Mouse (Mus musculus) thymus, adult 2 months (tissue): ENCODE results near the gene Ctnnbl1.

Source experiments
- CTCF ChIP-seq: fragments of 200-500 bp; IDR thresholded peaks from 2 replicates; pipeline ENCODE4 v1.5.1; 2012; ENCODE audit warnings: mild to moderate bottlenecking, control low read depth, low read length, moderate library complexity, borderline replicate concordance; ENCODE audit not compliant: control insufficient read depth, poor library complexity, insufficient read depth; ENCODE audit errors: extremely low read depth
- POLR2A ChIP-seq: fragments of 200-500 bp; IDR thresholded peaks from 2 replicates; pipeline ENCODE4 v1.6.1; 2012; ENCODE audit warnings: mild to moderate bottlenecking, low read length, control low read depth, moderate library complexity; ENCODE audit not compliant: control insufficient read depth, poor library complexity, insufficient read depth; ENCODE audit errors: extremely low read depth

GRCm38 (mm10) chr2:157802666-157803065 is 65.5 kb downstream of the Ctnnbl1 start:
- TF ChIP-seq CTCF: no peak
- no peak for TF ChIP-seq POLR2A
